Mouse (Mus musculus) left cerebral cortex, postnatal 4 days (tissue): Measurements from ENCODE around the gene Stk39. TPM values are rescaled to one million over a fixed set of nuclear protein-coding genes. Genes with fewer than 3 reads are reported as not detected.
"Not testable (repeated sequence)": the region's sequence is repeated elsewhere in the genome, so short reads cannot be mapped to it uniquely, and the experiment has no call there.

Source experiments
- DNase-seq: peaks from one replicate; pipeline ENCODE4 v3.0.0-alpha.2; 2022
- intact Hi-C: fragments of 180-260 bp; cut with DNase I; formaldehyde crosslinking; loops from one replicate; pipeline ENCODE4 v1.15.1; 2025
- total RNA-seq, 2 experiments: library from RNA; stranded (reverse); gene quantifications; 2 replicates each; pipeline ENCODE4 v1.2.3; 2021

The Stk39 gene
- total RNA-seq, 2 experiments from 2014 or later: 48.2 to 53.6 TPM

GRCm38 (mm10) chr2:68252048-68252758 is 219.9 kb downstream of the Stk39 start:
- intact Hi-C loops: no loop called here

GRCm38 (mm10) chr2:68250897-68251296 is 221.2 kb downstream of the Stk39 start:
- intact Hi-C loops: no loop called here

More at GRCm38 (mm10) chr2:68252048-68252758, 219.9 kb downstream of the Stk39 start:
- no peak for DNase-seq

GRCm38 (mm10) chr2:68249855-68250424 is 222.1 kb downstream of the Stk39 start:
- intact Hi-C loops: no loop called here
- DNase-seq: no peak

More at GRCm38 (mm10) chr2:68250897-68251296, 221.2 kb downstream of the Stk39 start:
- no peak for DNase-seq

- intact Hi-C loops: no loop called here
Observed at GRCm38 (mm10) chr2:68246284-68246683, 225.8 kb downstream of the Stk39 start.

GRCm38 (mm10) chr2:68244556-68244955 is 227.5 kb downstream of the Stk39 start:
- intact Hi-C loops: no loop called here
- no peak for DNase-seq

More at GRCm38 (mm10) chr2:68246284-68246683, 225.8 kb downstream of the Stk39 start:
- no peak for DNase-seq

GRCm38 (mm10) chr2:68243879-68244553 is 228.1 kb downstream of the Stk39 start:
- intact Hi-C loops: no loop called here
- DNase-seq: no peak

GRCm38 (mm10) chr2:68243273-68243672 is 228.8 kb downstream of the Stk39 start:
- DNase-seq: no peak
- intact Hi-C loops: no loop called here

- intact Hi-C loops: no loop called here
- DNase-seq: no peak
Observed at GRCm38 (mm10) chr2:68242069-68242468, 230.0 kb downstream of the Stk39 start.

- no peak for DNase-seq
- intact Hi-C loops: no loop called here
Observed at GRCm38 (mm10) chr2:68241640-68242039, 230.4 kb downstream of the Stk39 start.

GRCm38 (mm10) chr2:68239415-68239814 is 232.7 kb downstream of the Stk39 start:
- intact Hi-C loops, DNase-seq: not testable (repeated sequence)

GRCm38 (mm10) chr2:68232929-68233328 is 239.1 kb downstream of the Stk39 start:
- intact Hi-C loops: no loop called here
- DNase-seq: no peak

GRCm38 (mm10) chr2:68229872-68230271 is 242.2 kb downstream of the Stk39 start:
- DNase-seq: no peak
- intact Hi-C loops: no loop called here

GRCm38 (mm10) chr2:68229081-68229480 is 243.0 kb downstream of the Stk39 start:
- no peak for DNase-seq
- intact Hi-C loops: no loop called here

- DNase-seq: no peak
- intact Hi-C loops: no loop called here
Observed at GRCm38 (mm10) chr2:68222227-68222873, 249.7 kb downstream of the Stk39 start.

- intact Hi-C loops: no loop called here
Observed at GRCm38 (mm10) chr2:68221226-68221625, 250.8 kb downstream of the Stk39 start.

GRCm38 (mm10) chr2:68219823-68220222 is 252.2 kb downstream of the Stk39 start:
- intact Hi-C loops: no loop called here
- DNase-seq: no peak

More at GRCm38 (mm10) chr2:68221226-68221625, 250.8 kb downstream of the Stk39 start:
- no peak for DNase-seq

- DNase-seq: no peak
- intact Hi-C loops: no loop called here
Observed at GRCm38 (mm10) chr2:68215176-68215575, 256.9 kb downstream of the Stk39 start.

GRCm38 (mm10) chr2:68214400-68214799 is 257.7 kb downstream of the Stk39 start:
- intact Hi-C loops: no loop called here
- DNase-seq: no peak

GRCm38 (mm10) chr2:68211443-68211842 is 260.6 kb downstream of the Stk39 start:
- intact Hi-C loops: no loop called here
- DNase-seq: no peak

- DNase-seq: no peak
- intact Hi-C loops: no loop called here
Observed at GRCm38 (mm10) chr2:68196245-68196644, 275.8 kb downstream of the Stk39 start.

GRCm38 (mm10) chr2:68194444-68194843 is 277.6 kb downstream of the Stk39 start:
- no peak for DNase-seq
- intact Hi-C loops: no loop called here
